Mouse (Mus musculus) myocyte (in vitro differentiated cells): ENCODE data around the gene Ldb3.

ENCODE experiments used
- CEBPB ChIP-seq: IDR thresholded peaks from 2 replicates; pipeline ENCODE4 v1.6.1; 2011; ENCODE audit warnings: mild to moderate bottlenecking, moderate library complexity; ENCODE audit not compliant: poor library complexity, insufficient read depth, severe bottlenecking
- E2F4 ChIP-seq: IDR thresholded peaks from one replicate; pipeline ENCODE4 v1.6.1; 2011; ENCODE audit warnings: mild to moderate bottlenecking, control low read depth, moderate library complexity; ENCODE audit not compliant: insufficient read depth
- MAX ChIP-seq: IDR thresholded peaks from one replicate; pipeline ENCODE4 v1.6.1; 2011; ENCODE audit warnings: low read depth, mild to moderate bottlenecking, control low read depth
- MYOD1 ChIP-seq, 3 experiments: IDR thresholded peaks; one replicate each; pipeline ENCODE4 v1.6.1; 2011; ENCODE audit warnings: control low read depth in 2 of 3, low read depth in 2 of 3, mild to moderate bottlenecking in 2 of 3, moderate library complexity in 1 of 3; ENCODE audit not compliant: insufficient read length in 2 of 3, control insufficient read depth in 1 of 3
- MYOG ChIP-seq, 3 experiments: IDR thresholded peaks; one replicate each; pipeline ENCODE4 v1.6.1; 2011; ENCODE audit warnings: control low read depth in 2 of 3, low read depth in 2 of 3, mild to moderate bottlenecking in 2 of 3; ENCODE audit not compliant: insufficient read length in 2 of 3, control insufficient read depth in 1 of 3, insufficient read depth in 1 of 3
- POLR2A ChIP-seq: IDR thresholded peaks from one replicate; pipeline ENCODE4 v1.6.1; 2011; ENCODE audit warnings: low read depth, mild to moderate bottlenecking, control low read depth, moderate library complexity; ENCODE audit not compliant: insufficient read length
- POLR2AphosphoS2 ChIP-seq: IDR thresholded peaks from one replicate; pipeline ENCODE4 v1.6.1; 2011; ENCODE audit warnings: low read depth, control low read depth; ENCODE audit not compliant: insufficient read length
- TCF12 ChIP-seq: IDR thresholded peaks from one replicate; pipeline ENCODE4 v1.6.1; 2011; ENCODE audit warnings: mild to moderate bottlenecking, control low read depth; ENCODE audit not compliant: poor library complexity, insufficient read depth, severe bottlenecking
- TCF3 ChIP-seq: IDR thresholded peaks from one replicate; pipeline ENCODE4 v1.6.1; 2011; ENCODE audit warnings: low read depth, control low read depth; ENCODE audit not compliant: insufficient read length
- USF1 ChIP-seq: IDR thresholded peaks from one replicate; pipeline ENCODE4 v1.6.1; 2011; ENCODE audit warnings: low read depth, mild to moderate bottlenecking, control low read depth, moderate library complexity

GRCm38 (mm10) chr14:34500309-34500708 lies 88.2 kb downstream of the Ldb3 start:
- TF ChIP-seq POLR2A, result no peak
- no peak for TF ChIP-seq CEBPB
- no peak for TF ChIP-seq MAX
- no peak for TF ChIP-seq E2F4
- TF ChIP-seq MYOD1 (IDR thresholded peaks at IDR 0.05; ENCODE audit: control insufficient read depth in 1 of 3, insufficient read length in 2 of 3, low read depth in 2 of 3), result no peak
- no peak for TF ChIP-seq POLR2AphosphoS2
- no peak for TF ChIP-seq USF1
- TF ChIP-seq TCF12, result no peak
- TF ChIP-seq TCF3, result no peak
- TF ChIP-seq MYOG (IDR thresholded peaks at IDR 0.05; ENCODE audit: control insufficient read depth in 1 of 3, insufficient read depth in 1 of 3, insufficient read length in 2 of 3, low read depth in 2 of 3), result no peak
